Mouse (Mus musculus) WW6 (cell line): ENCODE results near the gene Bcar3.
A peak's percentile ranks its signal among the peaks of the same experiment; 100 is the strongest.

Experiments used
- DNase-seq: peaks from one replicate; pipeline ENCODE4 v3.0.0-alpha.2; 2013; ENCODE audit warnings: low read depth, low spot score

Gene Bcar3

DNA sequence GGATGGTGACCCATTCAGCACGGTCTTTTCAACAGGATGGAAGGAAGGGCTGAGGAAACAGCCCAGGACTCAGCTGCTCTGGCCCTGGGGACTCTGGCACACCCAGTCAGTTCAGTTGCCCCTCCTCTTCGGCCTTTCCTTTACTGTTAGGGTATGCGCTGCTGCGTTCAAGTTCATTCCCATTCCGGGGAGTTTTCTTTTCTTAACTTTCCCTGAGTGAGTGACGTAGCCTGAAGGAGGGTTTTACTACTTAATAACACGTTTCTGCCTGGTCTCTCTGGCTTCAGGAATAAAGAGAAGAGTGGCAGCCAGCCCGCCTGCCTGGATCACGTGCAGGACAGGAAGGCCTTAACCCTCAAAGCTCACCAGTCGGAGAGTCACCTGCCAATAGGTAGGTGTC lies 217.0 kb downstream of the Bcar3 start:
- no peak for DNase-seq

DNA sequence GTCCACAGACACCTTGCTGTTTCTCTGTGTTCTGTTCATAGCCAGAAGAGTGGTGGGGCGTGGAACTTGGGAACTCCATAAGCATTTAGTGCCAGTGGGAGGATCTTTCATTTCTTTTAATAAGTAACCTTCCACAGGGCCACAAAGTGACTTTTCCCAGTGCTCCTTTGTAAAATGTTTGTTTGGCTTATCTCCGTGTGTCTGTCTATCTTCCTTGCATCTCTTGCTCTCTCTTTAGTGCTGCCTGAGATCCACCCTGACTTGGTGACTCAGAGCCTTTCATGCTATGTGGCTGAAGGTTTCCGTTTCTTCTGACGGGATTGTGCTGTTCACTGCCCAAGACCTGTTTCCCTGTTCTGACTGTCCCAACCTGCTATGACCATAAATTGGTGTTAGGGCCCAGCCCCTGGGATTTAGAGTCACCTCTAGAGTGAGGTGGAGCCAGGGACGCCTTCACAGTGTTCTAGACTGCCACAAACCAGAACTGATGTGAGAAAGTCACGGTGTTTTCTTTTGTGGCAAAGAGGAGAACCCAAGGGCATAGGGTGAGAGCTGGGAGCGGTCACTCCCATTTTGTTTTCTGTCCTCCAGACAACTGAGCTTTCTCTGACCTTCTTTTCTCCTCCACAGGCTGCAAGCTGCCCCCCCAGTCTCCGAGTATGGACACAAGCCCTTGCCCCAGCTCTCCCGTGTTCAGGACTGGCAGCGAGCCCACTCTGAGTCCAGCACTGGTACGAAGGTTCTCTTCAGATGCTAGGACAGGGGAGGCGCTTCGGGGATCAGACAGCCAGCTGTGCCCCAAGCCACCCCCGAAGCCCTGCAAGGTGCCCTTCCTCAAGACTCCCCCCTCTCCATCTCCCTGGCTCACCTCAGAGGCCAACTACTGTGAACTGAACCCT lies 218.0 kb downstream of the Bcar3 start:
- no peak for DNase-seq

DNA sequence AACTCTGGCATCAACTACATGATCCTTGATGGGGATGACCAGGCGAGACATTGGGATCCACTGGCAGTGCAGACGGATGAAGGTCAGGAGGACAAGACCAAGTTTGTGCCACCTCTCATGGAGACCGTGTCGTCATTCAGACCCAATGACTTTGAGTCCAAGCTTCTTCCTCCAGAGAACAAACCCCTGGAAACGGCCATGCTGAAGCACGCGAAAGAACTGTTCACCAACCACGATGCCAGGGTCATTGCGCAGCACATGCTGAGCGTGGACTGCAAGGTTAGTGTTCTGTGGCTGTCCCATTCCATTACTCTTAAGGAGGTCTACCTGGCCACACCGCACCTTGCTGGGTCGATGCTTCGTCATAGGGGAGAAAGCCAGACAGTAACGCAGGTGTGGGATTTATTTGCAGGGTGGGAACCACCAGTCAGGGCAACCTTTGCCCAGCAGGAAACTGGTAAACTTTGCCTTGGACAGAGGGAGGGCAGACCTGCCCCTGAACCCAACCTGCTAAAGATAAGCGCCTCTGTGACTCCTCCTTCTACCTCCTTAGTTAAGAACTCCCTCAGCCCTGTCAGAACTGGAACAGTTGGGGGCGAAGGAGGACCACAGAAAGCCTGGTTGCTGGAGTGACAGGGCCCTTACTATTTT lies 218.9 kb downstream of the Bcar3 start:
- no peak for DNase-seq

DNA sequence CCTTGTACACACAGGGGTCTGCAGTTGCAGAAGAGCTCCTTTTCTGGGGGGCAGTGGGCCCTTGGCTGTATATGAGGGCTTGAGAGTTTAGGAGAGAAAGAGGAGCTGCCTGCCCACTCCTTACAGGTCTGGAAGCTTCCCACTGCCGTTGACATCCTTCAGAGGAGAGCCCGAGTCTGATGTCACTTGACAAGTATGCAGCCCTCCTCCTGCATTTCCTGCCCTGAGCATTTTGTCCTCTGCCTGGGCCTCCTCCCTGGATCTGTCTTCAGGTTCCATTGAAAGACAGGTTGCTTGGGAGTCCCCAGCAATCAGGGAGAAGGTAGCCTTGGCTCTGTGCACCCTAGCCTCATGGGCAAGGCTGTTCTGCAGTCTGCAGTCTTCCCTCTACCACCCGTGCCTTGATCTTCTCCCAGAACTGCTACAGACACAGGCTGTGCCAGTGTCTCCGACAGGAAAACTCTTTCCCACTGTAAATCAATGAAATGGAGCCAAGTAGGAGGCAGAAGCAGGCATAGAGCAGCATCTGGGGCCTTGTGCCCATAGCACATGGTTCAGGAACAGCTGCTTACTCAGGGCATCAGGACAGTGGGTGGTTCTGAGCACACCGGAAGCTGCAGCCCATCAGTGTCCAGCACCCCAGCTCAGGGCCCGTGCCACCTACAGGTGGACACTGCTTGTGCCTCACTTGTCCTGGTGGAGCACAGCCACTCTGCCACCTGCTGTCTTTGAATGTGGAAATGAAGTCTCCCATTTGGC lies 221.8 kb downstream of the Bcar3 start:
- no peak for DNase-seq

DNA sequence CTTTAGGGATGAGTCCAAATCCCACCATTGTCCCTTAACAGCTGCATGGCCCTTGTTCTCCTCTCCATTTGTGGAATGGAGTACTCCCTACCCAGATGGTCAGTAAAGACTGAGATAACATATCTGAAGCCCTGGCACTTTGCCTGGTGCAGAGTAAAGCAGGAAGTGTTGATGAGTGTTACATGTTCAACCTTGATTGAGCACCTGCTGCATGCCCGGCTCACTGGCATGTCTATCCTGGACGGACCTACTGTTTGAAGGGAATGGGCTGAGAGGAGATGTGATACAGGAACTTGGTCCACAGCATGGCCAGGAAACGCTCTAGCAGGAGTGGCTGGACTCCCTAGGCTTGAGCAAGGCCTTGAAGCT lies 222.4 kb downstream of the Bcar3 start:
- DNase-seq, result no peak

DNA sequence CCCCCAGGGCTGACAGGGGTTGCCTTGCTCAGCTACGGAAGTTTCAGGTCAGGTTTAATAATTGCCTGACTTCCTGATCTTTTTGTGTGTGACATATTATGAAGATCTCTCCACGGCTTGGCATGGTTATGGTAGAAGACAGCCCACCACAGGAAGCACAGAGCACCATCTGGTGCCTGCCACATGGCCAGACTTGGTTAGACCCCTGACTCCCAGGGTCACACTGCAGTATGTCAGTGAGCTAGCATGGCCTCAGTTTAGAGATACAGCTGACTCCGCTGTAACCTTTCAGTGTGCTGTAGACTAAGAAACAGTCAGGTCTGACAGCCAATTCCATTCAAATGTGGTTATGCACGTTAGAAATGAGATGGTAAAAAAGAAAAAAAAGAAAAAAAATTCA lies 223.8 kb downstream of the Bcar3 start:
- no peak for DNase-seq

DNA sequence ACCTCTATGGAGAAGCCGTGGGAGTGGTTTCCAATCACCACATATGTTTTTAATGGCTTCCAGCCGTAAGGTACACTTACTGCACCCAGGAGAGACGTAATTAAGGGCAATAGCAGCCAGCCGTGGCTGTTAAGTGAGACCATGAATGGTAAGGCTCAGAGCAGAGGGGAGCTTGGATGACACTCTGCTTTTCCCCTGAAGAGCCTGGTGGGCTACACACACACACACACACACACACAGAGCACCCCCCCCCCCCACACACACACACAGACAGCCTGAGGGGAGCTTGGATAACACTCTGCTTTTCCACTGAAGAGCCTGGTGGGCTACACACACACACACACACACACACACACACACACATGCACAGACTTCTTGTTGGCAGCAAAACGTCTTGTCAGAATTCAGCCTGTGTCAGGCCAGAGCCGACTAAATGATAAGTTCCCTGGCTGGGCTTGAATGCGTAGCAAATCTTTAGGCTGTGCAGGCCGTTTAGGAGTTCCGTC lies 224.3 kb downstream of the Bcar3 start:
- DNase-seq, result no peak

DNA sequence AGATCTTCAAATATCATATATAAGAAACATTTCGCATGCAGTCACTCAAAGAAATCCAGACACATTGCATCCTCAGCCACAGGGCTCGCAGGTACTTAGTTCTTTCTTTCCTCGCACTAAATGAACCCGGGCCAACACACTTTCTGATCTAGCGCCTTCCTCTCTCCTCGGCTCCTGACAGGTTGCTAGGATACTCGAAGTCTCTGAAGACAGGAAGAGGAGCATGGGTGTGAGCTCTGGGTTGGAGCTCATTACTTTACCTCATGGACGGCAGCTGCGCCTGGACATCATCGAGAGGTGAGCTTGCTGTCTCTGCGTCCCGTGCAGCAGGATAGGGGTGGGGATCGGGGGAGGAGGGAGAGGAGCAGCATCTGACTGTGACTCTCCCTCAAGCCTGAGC lies 225.1 kb downstream of the Bcar3 start:
- DNase-seq, result no peak

DNA sequence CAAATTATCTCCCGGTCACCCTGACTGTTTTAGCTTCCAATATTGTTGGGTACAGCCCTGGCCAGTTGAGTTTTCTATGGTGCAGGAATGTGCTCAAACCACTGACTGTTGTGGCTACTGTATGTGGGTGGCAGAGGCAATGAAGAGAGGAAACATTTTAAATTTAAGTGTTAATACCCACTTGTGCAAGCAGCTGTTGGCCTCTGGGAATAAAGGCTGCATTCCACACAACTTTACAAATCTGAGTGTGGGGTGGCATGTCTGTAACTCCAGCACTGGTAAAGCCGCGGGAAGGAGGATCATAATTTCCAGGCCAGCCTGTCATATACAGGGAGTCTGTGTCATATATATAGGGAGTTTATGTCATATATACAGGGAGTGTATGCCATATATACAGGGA lies 226.4 kb downstream of the Bcar3 start:
- no peak for DNase-seq

DNA sequence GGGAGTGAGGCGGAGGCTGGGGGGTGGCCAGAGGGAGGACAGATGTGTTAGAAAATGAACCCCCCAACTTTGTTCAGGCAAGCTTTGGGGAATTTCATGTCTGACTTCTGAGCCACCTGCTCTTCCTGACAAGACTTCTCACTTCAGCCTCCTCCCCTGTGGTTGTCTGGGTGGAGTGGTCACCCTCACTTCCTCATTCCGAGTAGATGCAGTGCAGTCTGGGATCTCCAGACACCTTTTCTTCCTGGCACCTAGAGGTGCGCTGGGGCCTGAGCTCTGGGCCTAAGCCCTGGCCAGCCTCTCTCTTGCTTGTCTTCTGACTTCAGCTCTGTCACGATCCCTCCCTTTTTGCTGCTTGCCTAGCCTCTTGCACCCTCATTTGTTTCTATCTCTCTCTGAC lies 226.9 kb downstream of the Bcar3 start:
- no peak for DNase-seq

DNA sequence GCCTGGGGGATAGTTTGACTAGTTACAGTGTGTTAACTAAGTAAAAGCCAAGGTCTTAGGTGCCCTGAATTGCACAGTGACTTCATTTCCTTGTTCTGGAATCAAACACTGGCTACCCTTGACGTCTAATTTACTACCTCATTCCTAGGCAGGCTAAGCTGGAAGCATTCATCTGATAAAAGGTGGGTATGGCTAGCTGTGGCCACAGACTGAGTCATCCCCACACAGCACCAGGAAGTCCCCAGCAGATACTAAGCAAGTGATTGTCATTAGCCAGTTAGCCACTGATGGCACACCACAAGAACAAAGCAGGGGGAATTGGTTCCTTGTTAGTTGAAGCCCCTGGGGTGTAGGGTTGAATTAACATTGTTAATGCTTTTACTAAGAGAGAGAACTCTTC lies 227.4 kb downstream of the Bcar3 start:
- DNase-seq, result no peak

DNA sequence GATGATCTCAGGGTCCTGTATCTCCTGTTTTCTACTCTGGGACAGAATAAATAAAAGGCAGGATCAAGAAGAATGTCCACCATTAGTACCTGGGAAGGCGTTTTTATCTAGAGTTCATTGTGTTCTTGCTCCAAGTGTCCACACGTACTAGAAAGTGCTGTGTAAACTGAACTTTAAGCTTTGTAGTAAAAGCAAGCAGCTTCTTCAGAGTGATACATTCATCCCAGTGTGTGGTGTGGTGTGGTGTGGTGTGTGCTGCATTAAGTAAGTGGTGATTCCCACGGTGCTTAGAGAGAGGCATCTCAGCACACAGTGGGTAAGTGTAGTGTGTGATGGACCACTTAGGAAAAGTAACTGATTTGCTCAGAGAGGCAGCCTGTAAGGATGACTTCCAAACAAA lies 234.5 kb downstream of the Bcar3 start:
- DNase-seq, result no peak

DNA sequence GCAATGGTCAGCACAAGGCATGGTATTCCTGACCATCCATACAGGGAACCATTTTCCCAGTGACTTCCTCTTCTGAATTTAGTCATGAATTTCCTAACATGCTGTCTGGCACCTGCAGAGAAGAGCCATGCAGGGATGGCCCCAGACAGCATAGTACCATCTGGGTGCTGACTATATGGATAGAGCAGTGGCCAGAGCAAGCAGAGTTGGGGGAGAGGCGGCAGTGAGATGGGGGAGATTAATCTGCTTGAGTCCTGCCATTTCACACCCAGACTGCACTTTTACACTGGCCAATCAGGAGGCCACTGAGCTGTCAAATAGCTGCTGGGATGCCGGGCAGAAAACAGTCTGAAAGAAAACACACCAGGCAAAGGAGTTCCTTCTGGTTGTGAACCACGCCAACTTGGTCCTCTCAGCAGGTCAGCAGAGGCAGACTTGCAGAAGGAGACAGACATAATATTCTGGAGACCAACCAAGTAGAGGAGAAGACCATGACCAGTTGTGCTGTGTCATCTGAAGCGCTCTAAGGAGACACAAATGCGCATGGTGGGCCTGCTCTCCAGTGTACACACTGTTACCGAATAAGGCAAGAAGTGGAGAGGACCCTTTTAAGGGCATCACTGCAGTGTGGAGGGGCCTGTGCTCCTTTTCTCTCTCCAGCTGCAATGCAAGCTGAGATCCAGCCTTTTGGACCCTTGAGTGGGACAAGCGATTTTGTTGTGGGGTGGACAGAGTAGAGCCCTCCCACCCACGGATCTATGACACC lies 242.2 kb downstream of the Bcar3 start:
- DNase-seq, result no peak

DNA sequence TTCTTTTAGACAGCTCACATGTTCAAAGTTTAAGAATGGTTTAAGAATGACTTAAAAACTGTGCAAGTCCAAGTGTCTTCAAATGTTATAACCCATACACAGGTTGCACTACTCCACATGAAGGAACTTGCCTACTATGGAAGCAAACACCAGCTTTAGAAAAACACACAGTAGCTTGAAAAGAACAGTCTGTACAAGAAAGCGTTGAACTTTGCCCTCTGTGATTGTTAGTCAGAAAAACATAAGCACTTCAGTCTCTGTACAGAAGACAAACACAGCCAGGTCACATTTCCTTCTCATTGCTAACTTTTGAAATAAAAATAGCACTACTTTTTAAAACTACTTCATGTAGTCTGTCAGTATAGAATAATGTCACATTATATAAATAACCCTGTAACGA lies 244.9 kb downstream of the Bcar3 start:
- no peak for DNase-seq

DNA sequence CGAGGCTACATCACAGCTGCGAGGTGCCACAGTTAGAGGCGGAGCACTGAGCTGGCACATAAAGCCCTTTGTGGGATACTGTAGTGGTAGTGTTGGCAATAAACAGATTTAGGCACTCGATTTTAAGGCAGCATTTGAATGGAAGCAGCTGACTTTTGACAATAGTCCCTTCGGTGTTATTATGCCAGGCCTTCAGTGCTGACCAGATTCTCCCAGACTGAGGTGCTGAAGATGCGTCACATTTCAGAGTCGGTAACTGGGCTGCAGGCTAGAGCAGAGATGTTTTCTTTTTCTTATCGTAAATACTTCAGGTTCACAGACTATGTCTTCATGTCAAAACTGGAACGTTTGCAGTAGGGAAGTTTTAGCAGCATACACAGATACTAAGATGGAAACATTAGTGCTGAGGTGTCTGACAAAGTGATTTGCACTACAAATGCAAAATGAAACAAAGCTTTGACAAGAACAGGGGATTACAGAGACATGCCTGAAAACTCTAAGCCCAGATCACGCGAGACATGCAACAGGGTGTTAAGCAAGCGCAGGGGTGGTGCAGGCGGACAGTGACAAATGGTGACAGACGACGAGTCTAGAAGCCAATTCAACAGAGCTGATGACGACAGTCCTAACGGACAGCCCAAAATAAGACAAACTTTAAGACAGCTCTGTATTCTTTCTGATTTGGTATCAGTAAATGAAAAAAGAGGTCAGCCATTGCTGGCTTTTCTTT lies 246.2 kb downstream of the Bcar3 start:
- no peak for DNase-seq

DNA sequence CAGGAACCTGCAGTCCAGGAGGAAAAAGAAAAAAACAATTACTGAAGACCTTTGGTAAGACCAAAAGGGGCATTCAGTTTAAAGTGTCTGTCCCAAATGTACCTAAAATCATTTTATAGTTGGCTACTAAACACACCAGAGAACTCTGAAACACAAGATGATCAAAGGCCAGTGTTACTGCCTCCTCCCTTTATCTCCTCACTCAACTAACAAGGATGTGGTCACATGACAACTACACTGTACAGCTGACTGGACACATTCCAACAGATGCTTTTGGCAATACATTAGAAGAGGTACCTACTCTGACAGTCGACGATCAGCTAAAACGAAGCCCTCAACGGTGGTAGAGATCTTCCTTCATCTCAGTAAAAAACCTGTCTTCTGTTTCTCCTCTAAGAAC lies 247.0 kb downstream of the Bcar3 start:
- DNase-seq, result no peak

DNA sequence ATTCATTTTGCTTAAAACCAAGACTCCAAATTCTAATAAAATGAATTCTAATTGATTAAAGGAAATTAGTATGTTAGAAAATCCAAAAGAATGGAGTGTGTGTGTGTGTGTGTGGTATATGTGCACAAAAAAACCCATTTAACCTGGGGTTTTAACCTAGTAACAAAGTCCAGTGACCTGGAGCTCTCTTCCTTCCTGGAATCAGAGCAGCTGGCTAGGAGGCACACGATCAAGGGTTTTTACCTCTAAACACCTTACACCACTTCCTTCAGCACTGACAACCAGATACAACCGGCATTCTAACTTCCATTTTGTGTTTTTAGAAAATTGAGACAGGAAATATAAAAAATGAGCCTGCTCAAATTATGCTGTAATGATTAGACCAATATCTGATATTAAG lies 251.4 kb downstream of the Bcar3 start:
- no peak for DNase-seq

DNA sequence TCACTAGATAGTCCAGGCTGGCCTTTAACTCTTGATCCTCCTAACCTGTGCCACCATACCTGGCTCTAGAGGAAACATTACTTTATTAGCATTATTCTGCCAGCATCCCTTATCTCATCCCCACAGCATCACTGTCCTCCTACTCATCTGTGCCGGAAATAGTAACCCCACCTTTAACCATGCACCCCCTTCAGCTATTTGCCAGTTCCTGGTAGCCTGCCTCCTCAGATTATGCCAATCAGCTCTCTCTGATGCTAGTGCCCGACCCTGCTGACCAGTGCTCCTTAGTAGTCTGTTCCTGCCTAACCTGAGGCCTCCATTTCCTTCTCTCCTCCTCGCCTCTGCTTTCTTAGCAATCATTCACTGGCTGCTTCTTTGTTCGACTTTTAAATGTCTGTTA lies 253.5 kb downstream of the Bcar3 start:
- DNase-seq, result no peak

DNA sequence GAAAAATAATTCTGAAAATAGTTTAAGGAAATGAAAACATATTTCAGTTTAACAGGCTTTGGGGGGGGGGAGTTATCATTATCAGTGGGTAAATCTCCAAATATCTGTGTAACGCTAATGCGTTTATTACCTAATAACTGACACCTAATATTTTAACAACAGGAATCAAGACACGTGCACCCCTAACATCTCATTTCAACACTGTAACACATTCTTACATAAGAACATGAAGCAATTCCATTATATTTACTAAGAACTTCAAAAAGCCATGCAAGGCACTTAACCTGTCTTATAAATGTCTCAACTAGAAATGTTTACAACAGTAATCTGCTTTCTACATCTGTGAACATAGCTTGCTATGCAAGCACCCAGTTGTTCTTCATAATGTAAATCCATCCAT lies 257.2 kb downstream of the Bcar3 start:
- no peak for DNase-seq

DNA sequence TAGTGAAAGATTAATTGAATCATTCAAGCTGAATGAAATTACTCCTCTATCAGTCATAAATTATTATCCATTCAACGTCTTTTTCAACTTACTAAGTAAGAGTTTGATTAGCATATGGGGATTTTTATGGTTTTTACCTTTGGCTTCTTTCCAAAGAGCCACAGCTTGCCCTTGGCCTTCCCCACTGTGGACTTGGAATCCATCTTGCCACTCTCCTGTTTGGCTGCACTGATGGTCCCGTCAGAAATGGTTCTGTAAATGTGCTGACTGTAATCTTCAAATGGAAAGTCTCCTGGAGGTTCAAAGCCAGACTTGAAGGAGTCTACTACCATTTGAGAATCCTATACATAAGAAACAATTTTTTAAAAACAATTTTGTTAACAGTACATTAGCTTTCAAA lies 263.8 kb downstream of the Bcar3 start:
- DNase-seq, result no peak

DNA sequence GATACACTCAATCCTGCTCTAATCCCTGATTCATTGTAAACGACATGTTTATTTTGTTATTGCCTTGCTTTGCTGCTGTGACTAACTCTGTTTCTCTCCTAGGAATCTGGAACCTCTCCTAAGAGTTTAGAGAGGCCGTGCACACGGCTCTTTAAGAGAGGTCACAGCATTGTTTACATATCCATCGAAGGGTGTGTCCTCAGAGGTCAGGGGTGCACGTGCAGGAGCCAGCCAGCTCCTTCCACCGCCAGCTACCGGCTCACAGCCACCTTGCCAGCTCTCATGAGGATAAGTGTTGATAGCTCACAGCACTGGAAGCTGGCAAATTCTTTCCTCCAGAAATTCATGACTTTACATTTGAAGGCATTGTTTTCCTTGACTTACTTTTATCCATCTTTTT lies 271.3 kb downstream of the Bcar3 start:
- DNase-seq, result peak; percentile 28
